Mouse (Mus musculus): ENCODE results near the gene Phf14.

DNA sequence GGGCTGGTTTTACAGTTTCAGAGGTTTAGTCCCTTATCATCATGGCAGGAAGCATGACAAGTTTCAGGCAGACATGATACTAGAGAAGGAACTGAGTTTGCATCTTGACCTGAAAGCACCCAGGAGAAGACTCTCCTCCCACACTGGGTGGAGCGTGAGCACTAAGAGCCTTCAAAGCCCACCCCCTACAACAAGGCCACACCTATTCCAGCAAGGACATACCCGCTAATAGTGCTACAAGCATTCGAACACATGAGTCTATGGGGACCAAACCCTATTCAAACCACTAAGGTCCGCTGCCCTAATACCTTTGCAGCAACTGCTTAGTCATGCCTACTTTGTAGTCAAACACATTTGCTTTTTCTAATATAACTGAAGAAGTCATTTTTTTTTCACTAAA lies 189.5 kb downstream of the Phf14 start:
- no peak for TF ChIP-seq POLR2A (IDR thresholded peaks at IDR 0.05; ENCODE audit: low read depth, low read length)
- no peak for TF ChIP-seq CTCF (IDR thresholded peaks at IDR 0.05; ENCODE audit: borderline replicate concordance, insufficient read depth, low read length)

All from embryonic fibroblast, embryonic 13.5 days (primary cell).